Mouse (Mus musculus) midbrain, embryonic 14.5 days (tissue): ENCODE results near the gene Zcchc17. TPM values are rescaled to one million over a fixed set of nuclear protein-coding genes. Genes with fewer than 3 reads are reported as not detected.

Experiments used
- ATAC-seq: fragments of 200-750 bp; cut with Nextera tagmentation; 2 replicates; pipeline ENCODE4 v1.8.0; 2017; ENCODE audit warnings: moderate number of reproducible peaks, moderate library complexity; ENCODE audit not compliant: low FRiP score, low TSS enrichment
- DNase-seq: peaks from one replicate; pipeline ENCODE4 v3.0.0-alpha.2; 2015
- H3K27ac ChIP-seq: fragments of 300-500 bp; sonication (generic); replicated peaks from 2 replicates; pipeline ENCODE4 v1.5.1; 2014; ENCODE audit warnings: mild to moderate bottlenecking, low read depth, low read length, moderate library complexity
- H3K27me3 ChIP-seq: fragments of 300-500 bp; sonication (generic); 2 replicates; pipeline ENCODE4 v1.6.1; 2014; ENCODE audit warnings: low read length, control low read depth, mixed read lengths; ENCODE audit not compliant: control insufficient read depth, insufficient read depth
- H3K36me3 ChIP-seq: fragments of 300-500 bp; sonication (generic); 2 replicates; pipeline ENCODE4 v1.6.1; 2014; ENCODE audit warnings: low read length, control low read depth; ENCODE audit not compliant: control insufficient read depth, insufficient read depth
- H3K4me1 ChIP-seq: fragments of 300-500 bp; sonication (generic); 2 replicates; pipeline ENCODE4 v1.6.1; 2014; ENCODE audit warnings: mild to moderate bottlenecking, antibody characterized with exemption, low read length, control low read depth; ENCODE audit not compliant: control insufficient read depth, insufficient read depth
- H3K4me2 ChIP-seq: fragments of 300-500 bp; sonication (generic); 2 replicates; pipeline ENCODE4 v1.6.1; 2014; ENCODE audit warnings: mild to moderate bottlenecking, low read length, moderate library complexity
- H3K4me3 ChIP-seq: fragments of 300-500 bp; sonication (generic); replicated peaks from 2 replicates; pipeline ENCODE4 v1.5.1; 2014; ENCODE audit warnings: low read depth, low read length
- H3K9ac ChIP-seq: fragments of 300-500 bp; sonication (generic); replicated peaks from 2 replicates; pipeline ENCODE4 v1.6.1; 2014; ENCODE audit warnings: mild to moderate bottlenecking, low read length, moderate library complexity
- H3K9me3 ChIP-seq: fragments of 300-500 bp; sonication (generic); 2 replicates; pipeline ENCODE4 v1.6.1; 2016; ENCODE audit warnings: low read length, control low read depth, mixed read lengths; ENCODE audit not compliant: control insufficient read depth
- WGBS: fragments of 180-500 bp; shearing (Covaris S2); extraction: QIAGEN DNeasy Blood & Tissue Kit; methylation state at CpG from one replicate; pipeline ENCODE4 v1.1.7; 2014; 5-methylcytosine and 5-hydroxymethylcytosine counted together
- polyA plus RNA-seq: library from polyadenylated mRNA; unstranded; fragments of >200 nt; fragmentation: Nextera tagmentation; extraction: Ambion mirVana; gene quantifications from 2 replicates; pipeline ENCODE4 v1.2.1, GENCODE M21; 2014

Zcchc17 gene
- polyA plus RNA-seq, 1 experiment from 2014 or later, result 98.7 TPM

DNA sequence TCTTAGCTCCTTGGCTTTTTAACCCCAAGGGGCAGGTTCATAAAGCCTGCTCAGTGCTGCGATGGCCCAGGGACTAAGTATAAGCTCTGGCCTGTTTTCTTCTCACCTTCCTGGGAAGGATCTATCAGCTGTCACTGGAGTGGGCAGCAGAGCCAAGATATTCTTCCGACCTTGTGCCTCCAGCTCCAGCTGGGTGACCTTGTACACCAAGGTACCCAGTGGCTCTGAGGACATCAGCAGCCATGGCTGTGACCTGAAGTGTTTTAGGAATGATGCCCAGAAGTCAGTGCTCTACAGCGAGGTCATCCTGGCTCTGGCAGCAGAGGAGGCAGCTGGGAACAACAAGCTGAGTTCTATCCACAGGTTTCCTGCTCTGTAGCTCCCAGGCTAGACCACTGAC is 47.2 kb downstream of the Zcchc17 start:
- no peak overlapping the region for H3K4me2 ChIP-seq
- peaks cover 11% of the 10 kb centered on the region; the same call in 1 of the 2 replicates for H3K4me1 ChIP-seq
- H3K27me3 ChIP-seq, result peaks cover 14% of the 10 kb centered on the region; the same call in 1 of the 2 replicates
- H3K9me3 ChIP-seq, result no peaks in the 10 kb centered on the region
- peaks cover 46% of the 10 kb centered on the region for H3K36me3 ChIP-seq
- no peak overlapping the region for H3K27ac ChIP-seq
- no peak for ATAC-seq
- DNase-seq, result no peak
- no peak overlapping the region for H3K4me3 ChIP-seq
- H3K9ac ChIP-seq, result no peak overlapping the region
- WGBS, result 93% methylated on average over 3 of the region's 3 CpGs

DNA sequence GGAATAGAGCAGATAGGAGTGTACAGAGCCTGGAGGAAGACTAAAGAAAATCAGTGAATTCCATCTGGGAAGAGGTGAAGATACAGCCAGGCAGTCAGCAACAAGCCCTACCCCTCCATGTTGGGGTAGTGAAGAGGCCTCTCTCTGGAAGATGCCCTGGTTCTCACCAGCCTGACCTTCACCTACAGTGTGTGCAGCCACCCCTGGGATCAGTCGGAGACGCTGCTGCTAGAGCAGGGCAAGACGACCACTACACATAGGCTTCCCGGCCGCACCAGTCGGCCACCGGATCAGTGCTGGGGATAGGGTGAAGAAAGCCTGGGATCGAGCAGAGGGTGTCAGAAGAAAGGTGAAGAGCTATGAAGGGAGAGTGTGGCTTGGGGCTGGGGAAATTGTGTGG is 50.5 kb downstream of the Zcchc17 start:
- Histone ChIP-seq H3K9me3 (no peaks in the 10 kb centered on the region), H3K27ac (peak overlapping the region; percentile 57; the same call in 1 of the 2 replicates), H3K27me3 (peaks cover 24% of the 10 kb centered on the region), H3K9ac (peak overlapping the region; percentile 74), H3K4me3 (peak overlapping the region; percentile 55), H3K4me2 (peak overlapping the region; percentile 90), H3K4me1 (peaks cover 12% of the 10 kb centered on the region; the same call in 1 of the 2 replicates), H3K36me3 (peaks cover 19% of the 10 kb centered on the region)
- 41% methylated on average over 8 of the region's 8 CpGs for WGBS
- ATAC-seq, result no peak
- DNase-seq, result peak; percentile 20

DNA sequence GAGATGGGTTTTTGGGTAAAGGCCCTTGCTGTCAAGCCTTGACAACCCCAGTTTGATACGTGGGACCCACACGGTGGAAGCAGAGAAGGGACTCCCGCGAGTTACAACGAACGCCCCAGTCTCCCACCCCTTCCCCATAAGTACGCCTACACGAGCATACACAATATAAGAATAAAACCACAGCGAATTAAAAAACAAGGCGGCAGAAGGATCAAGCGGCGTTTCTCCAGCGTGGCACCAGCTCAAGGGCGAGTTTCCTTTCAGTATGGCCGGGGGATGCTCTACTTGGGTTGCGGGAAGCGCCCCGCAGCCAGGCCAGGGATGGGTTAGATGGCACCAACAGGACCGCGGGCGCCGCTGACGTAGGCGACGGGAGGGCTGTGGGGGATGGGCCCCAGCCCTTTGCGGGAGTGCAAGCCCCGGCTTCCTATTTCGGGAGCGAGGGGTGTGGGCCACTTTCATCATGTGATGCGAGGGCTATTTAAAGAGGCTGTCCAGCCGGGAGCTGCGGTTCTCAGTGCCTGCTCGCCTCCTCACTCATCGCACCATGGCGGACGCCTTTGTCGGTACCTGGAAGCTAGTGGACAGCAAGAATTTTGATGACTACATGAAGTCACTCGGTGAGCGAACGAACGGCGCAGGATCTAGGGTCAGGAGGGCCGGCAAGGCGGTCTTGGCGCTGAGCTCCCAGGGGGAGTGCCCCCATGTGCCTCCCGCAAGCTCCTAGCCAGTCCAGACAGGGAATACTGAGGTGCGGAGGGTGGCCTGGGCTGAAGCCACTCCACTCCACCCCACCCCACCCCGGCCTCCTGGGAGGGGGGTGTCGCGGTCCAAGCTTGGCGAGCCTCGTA is 51.3 kb downstream of the Zcchc17 start, which contains the start of the genes Fabp3 and Gm10570:
Gene Fabp3, plus strand, starts transcription at position 365 of the 851 bp plus-strand sequence.
Gene Gm10570, minus strand, starts transcription at position 444 of the 851 bp plus-strand sequence.
- under 1% methylated on average over 52 of the region's 52 CpGs for WGBS
- H3K9me3 ChIP-seq, result no peaks in the 10 kb centered on the region

DNA sequence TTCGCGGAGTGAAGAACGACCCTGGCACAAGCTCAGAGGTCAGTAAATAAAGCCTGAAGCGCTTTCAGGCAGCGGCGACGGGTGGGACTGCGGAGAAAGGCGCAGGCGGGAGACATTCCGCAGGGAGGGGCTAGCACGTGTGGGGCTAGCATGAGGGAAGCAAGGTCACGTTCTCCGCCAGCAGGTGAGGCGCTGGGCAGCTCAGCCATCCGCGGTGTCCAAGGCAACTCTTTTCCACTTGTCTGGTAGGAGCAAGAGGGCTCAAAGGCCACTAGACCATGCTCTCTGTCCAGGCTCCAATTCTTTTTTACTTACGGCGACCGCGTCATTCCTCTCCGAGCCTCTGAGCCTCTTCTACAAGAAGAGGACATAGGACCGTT is 51.9 kb downstream of the Zcchc17 start:
- DNase-seq, result peak; percentile 69
- ATAC-seq, result no peak; the same call in 1 of the 2 replicates

More for the DNA sequence above, 51.3 kb downstream of the Zcchc17 start, which contains the start of the genes Fabp3 and Gm10570:
- ATAC-seq (peak; percentile 82), DNase-seq (peak; percentile 85)
- Histone ChIP-seq H3K27me3 (peaks cover 24% of the 10 kb centered on the region), H3K4me1 (peaks cover 12% of the 10 kb centered on the region; the same call in 1 of the 2 replicates), H3K36me3 (peaks cover 11% of the 10 kb centered on the region), H3K4me2 (peak within 1 kb of the TSS; percentile 90), H3K9ac (peak within 1 kb of the TSS; percentile 74), H3K4me3 (peak within 1 kb of the TSS; percentile 55), H3K27ac (peak within 1 kb of the TSS; percentile 57)

DNA sequence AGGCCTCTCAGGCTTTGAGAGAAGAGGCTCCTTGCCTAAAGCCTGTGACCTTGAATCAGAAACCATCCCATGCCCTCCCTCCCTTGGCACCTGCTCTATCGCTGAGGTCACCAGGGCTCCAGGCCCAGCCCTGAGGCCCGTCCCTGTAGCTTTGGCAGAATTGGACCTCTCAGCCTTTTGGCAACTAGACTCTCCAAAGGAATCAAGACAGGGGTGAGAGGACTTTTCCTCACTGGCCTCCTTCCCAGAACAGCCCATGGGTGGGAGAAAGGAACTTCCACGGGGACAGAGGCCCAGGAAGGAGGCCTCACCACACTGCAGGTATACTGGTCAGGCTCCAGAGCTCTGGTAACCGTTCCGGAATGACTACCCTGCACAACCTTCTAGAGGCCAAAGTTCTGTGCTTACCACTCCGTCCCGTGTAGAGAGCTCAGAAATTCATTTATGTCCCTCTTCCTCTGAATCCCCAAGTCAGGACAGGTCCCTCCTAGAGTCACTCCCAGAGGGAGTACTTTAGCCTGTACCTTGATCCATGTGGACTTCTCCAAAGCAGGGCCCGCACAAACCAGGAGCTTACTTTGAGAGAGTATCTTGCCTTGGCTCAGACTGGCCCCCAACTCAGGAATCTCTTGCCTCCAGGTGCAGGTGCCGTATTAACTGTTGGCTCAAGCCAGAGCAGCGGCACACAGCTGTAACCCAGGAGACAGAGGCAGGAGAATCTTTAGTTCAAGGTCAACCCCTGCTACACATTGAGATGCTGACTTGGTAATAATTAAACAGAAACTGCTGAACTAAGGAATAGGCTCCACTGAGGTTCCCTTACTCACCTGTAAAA is 52.7 kb downstream of the Zcchc17 start:
- DNase-seq, result no peak
- WGBS, result 81% methylated on average over 10 of the region's 10 CpGs
- H3K9me3 ChIP-seq, result no peaks in the 10 kb centered on the region
- ATAC-seq, result no peak
- H3K4me2 ChIP-seq, result peak overlapping the region; percentile 90
- H3K9ac ChIP-seq, result no peak overlapping the region
- H3K27ac ChIP-seq, result no peak overlapping the region
- peaks cover 24% of the 10 kb centered on the region for H3K27me3 ChIP-seq
- H3K4me1 ChIP-seq, result peaks cover 12% of the 10 kb centered on the region; the same call in 1 of the 2 replicates
- H3K4me3 ChIP-seq, result no peak overlapping the region
- no peaks in the 10 kb centered on the region for H3K36me3 ChIP-seq

More for the DNA sequence above, 51.9 kb downstream of the Zcchc17 start:
- H3K9me3 ChIP-seq, result no peaks in the 10 kb centered on the region
- H3K36me3 ChIP-seq, result peaks cover 5% of the 10 kb centered on the region; the same call in 1 of the 2 replicates
- H3K9ac ChIP-seq, result peak overlapping the region; percentile 74
- peaks cover 24% of the 10 kb centered on the region for H3K27me3 ChIP-seq
- under 1% methylated on average over 23 of the region's 23 CpGs for WGBS
- H3K27ac ChIP-seq, result no peak overlapping the region
- peak overlapping the region; percentile 90 for H3K4me2 ChIP-seq
- H3K4me1 ChIP-seq, result peaks cover 12% of the 10 kb centered on the region; the same call in 1 of the 2 replicates
- H3K4me3 ChIP-seq, result peak overlapping the region; percentile 55

DNA sequence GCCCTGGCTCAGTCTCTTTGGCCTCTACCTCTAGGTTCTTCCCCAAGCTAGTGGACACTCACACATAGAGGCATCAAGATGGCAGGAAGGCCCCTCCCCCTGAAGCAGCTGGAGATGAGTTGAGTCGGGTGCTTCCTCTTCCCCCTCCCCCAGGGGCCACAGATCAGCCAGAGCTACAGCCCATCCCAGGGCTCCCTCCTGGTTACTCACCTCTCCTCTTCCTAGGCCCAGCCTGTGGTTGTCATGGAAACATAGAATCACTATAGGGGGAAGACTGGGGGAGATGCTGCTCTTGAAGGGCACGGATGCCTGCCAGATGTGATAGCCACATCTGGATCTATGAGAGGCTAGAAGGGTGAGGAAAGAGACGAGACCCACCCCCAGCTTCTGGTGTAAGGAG is 55.0 kb downstream of the Zcchc17 start:
- H3K4me1 ChIP-seq, result peaks cover 12% of the 10 kb centered on the region; the same call in 1 of the 2 replicates
- no peak overlapping the region for H3K4me3 ChIP-seq
- no peak overlapping the region for H3K4me2 ChIP-seq
- peak; percentile 44 for DNase-seq
- ATAC-seq, result no peak
- no peak overlapping the region for H3K9ac ChIP-seq
- no peak overlapping the region for H3K27ac ChIP-seq
- H3K27me3 ChIP-seq, result peaks cover 17% of the 10 kb centered on the region
- H3K9me3 ChIP-seq, result no peaks in the 10 kb centered on the region
- 25% methylated on average over 3 of the region's 3 CpGs for WGBS
- no peaks in the 10 kb centered on the region for H3K36me3 ChIP-seq

DNA sequence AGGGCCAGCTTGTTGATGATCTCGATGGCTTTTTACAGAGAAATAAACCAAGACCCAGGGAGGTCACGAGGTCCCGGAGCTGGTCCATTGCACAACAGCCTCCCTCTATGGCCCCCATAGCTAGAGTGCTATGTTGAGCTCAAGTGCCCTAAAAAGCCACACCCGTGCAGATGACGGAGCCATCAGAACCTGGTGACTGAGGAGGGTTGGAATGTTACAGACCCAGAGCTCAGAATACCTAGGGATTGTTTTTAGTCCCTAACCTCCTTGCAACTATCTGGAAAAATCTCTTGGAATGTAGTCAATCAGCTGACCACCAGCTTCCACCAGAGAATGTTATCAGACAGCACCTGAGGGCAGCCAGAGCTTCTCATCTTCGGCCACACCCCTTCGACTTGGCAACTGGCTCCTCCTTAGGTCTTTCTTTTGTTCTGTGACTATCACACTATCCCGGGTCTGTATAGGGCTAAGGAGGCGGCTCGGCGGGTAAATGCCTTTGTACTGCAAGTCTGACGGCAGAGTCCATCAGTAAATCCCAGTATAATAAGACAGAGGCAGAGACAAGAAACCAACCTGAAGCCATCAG is 57.4 kb downstream of the Zcchc17 start:
- ATAC-seq (no peak), DNase-seq (no peak)
- WGBS, result 46% methylated on average over 12 of the region's 12 CpGs
- no peak overlapping the region for H3K27ac ChIP-seq
- no peak overlapping the region for H3K4me2 ChIP-seq
- H3K36me3 ChIP-seq, result no peaks in the 10 kb centered on the region
- no peaks in the 10 kb centered on the region for H3K9me3 ChIP-seq
- H3K9ac ChIP-seq, result no peak overlapping the region
- peaks cover 8% of the 10 kb centered on the region for H3K27me3 ChIP-seq
- no peak overlapping the region for H3K4me3 ChIP-seq
- H3K4me1 ChIP-seq, result no peaks in the 10 kb centered on the region

DNA sequence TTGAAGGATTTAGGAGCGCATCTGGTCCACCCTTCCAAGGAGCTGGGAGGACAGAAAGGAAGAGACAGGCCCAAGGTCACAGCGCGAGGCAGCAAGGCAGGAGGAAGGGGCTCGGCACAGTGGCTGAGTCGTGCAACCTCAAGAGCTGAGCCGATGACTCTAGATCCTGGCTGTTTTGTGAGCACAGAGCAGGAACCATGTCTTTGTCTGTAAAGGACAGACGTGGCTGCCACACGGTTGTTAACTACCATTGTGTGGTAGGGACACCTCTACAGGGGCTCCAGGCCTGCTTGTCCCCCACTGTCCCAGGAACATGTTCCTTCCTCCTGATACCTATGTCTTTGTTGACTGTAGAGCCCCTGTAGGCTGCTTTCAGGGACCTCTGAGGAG is 60.1 kb downstream of the Zcchc17 start:
- Histone ChIP-seq H3K4me2 (no peak overlapping the region), H3K27me3 (no peaks in the 10 kb centered on the region), H3K27ac (no peak overlapping the region), H3K4me1 (no peaks in the 10 kb centered on the region), H3K36me3 (no peaks in the 10 kb centered on the region), H3K9ac (no peak overlapping the region), H3K9me3 (no peaks in the 10 kb centered on the region), H3K4me3 (no peak overlapping the region)
- DNase-seq (no peak), ATAC-seq (no peak)
- WGBS, result 52% methylated on average over 8 of the region's 8 CpGs
